Mouse (Mus musculus) heart, embryonic 15.5 days (tissue): Measurements from ENCODE around the gene Tmem219. TPM values are rescaled to one million over a fixed set of nuclear protein-coding genes. Genes with fewer than 3 reads are reported as not detected.

Experiments
- ATAC-seq: fragments of 200-750 bp; cut with Nextera tagmentation; replicated peaks from 2 replicates; pipeline ENCODE4 v1.8.0; 2017; ENCODE audit warnings: low read depth, moderate TSS enrichment; ENCODE audit not compliant: insufficient number of reproducible peaks, insufficient read depth, low FRiP score
- H3K27ac ChIP-seq: fragments of 300-500 bp; sonication (generic); 2 replicates; pipeline ENCODE4 v1.5.1; 2015; ENCODE audit warnings: mild to moderate bottlenecking, inconsistent platforms
- H3K27me3 ChIP-seq: fragments of 300-500 bp; sonication (generic); 2 replicates; pipeline ENCODE4 v1.6.1; 2015; ENCODE audit warnings: inconsistent platforms
- H3K36me3 ChIP-seq: fragments of 300-500 bp; sonication (generic); 2 replicates; pipeline ENCODE4 v1.6.1; 2015; ENCODE audit warnings: mild to moderate bottlenecking, inconsistent platforms
- H3K4me1 ChIP-seq: fragments of 300-500 bp; sonication (generic); replicated peaks from 2 replicates; pipeline ENCODE4 v1.6.1; 2015; ENCODE audit warnings: inconsistent platforms
- H3K4me2 ChIP-seq: fragments of 300-500 bp; sonication (generic); 2 replicates; pipeline ENCODE4 v1.6.1; 2015; ENCODE audit warnings: inconsistent platforms, mild to moderate bottlenecking, moderate library complexity
- H3K4me3 ChIP-seq: fragments of 300-500 bp; sonication (generic); 2 replicates; pipeline ENCODE4 v1.5.1; 2015; ENCODE audit warnings: mild to moderate bottlenecking, inconsistent platforms
- H3K9ac ChIP-seq: fragments of 300-500 bp; sonication (generic); 2 replicates; pipeline ENCODE4 v1.6.1; 2015; ENCODE audit warnings: mild to moderate bottlenecking, inconsistent platforms
- H3K9me3 ChIP-seq: fragments of 300-500 bp; sonication (generic); replicated peaks from 2 replicates; pipeline ENCODE4 v1.6.1; 2016; ENCODE audit warnings: inconsistent platforms
- WGBS: fragments of 180-500 bp; shearing (Covaris S2); methylation state at CpG from one replicate; pipeline ENCODE4 v1.1.7; 2015; ENCODE audit warnings: mixed read lengths; 5-methylcytosine and 5-hydroxymethylcytosine counted together
- polyA plus RNA-seq: library from polyadenylated mRNA; unstranded; fragments of >200 nt; fragmentation: Nextera tagmentation; extraction: Ambion mirVana; gene quantifications from 2 replicates; pipeline ENCODE4 v1.2.1, GENCODE M21; 2015

Tmem219 gene
- polyA plus RNA-seq, 1 experiment from 2014 or later, result 19.2 TPM

DNA sequence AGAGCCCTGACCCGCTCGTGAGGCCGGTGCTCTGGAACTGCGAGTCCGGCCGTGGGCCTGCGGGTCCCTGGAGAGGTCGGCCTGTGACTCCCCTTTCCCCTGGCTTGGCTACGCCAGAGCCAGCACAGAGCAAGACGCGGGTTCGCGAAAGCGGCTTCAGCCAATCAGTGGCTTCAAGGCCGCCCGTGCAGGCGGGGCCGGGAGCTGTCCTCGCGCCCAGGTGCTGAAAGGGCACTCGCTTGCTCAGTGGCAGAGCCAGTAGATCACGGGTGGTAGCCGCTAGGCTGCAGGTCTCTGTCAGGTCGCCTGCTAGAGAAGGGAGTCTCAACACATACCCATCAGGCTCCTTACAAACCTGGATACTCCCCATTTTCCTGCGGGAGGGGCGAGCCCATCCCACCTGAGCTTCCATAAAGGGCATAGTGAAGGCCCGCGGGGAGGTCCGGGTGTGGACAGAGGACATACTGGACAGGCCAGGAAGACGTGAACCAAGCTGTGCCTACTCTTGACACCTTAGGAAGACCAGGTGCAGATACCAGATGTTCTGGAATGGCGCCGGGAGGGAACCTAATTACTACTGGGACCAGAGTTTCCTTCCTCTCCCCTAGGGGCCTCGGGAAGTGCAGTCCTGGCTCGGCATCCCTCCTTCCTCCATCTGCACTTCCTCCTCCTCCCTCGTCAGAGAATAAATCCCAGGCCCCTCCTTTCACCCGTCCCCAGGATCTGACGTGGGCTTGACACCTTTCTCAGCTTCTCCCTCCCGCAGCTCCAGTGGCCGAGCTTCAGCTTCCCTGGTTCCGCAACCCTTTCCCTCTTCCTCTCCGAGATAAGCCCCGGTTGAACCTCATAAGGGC is 27.3 kb upstream of the Tmem219 start, which contains the start of gene Sez6l2:
TSS of gene Sez6l2 (plus strand) at position 771 of the 854 bp plus-strand sequence.
- Histone ChIP-seq H3K4me1 (peaks cover 11% of the 10 kb centered on the region), H3K36me3 (no peaks in the 10 kb centered on the region), H3K27ac (no peak within 1 kb of the TSS), H3K4me3 (peak within 1 kb of the TSS; percentile 46), H3K9ac (no peak within 1 kb of the TSS), H3K27me3 (peaks cover 30% of the 10 kb centered on the region), H3K4me2 (peak within 1 kb of the TSS; percentile 88), H3K9me3 (no peaks in the 10 kb centered on the region)
- under 1% methylated on average over 42 of the region's 42 CpGs for WGBS
- ATAC-seq, result peak; percentile 82

DNA sequence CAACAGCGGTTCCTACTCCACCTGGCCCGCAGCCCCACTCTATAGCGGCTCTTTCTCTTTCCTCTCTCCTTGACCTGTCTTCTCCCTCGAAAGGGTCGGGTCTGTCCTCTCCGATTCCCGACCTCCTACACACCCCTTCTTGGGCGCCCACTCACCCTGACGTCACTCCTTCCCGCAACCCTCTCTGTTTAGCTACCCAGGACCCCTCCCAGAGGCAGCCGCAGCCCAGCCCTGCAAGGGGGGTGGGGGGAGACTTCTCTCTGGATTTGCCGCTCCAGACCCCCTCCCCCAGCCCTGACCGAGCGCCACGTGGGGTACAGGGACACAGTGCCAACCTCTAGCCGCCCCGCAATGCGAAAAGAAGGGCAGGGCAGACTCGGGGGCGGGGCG is 26.7 kb upstream of the Tmem219 start, which contains the start of gene Asphd1:
TSS of gene Asphd1 (minus strand) at position 180 of the 390 bp plus-strand sequence.
- peaks cover 11% of the 10 kb centered on the region for H3K4me1 ChIP-seq
- peaks cover 6% of the 10 kb centered on the region; the same call in 1 of the 2 replicates for H3K36me3 ChIP-seq
- under 1% methylated on average over 21 of the region's 21 CpGs for WGBS
- peak; percentile 53; the same call in 1 of the 2 replicates for ATAC-seq
- H3K9me3 ChIP-seq, result no peaks in the 10 kb centered on the region
- H3K9ac ChIP-seq, result no peak within 1 kb of the TSS
- H3K27me3 ChIP-seq, result peaks cover 30% of the 10 kb centered on the region
- H3K4me2 ChIP-seq, result peak within 1 kb of the TSS; percentile 88
- peak within 1 kb of the TSS; percentile 46 for H3K4me3 ChIP-seq
- no peak within 1 kb of the TSS for H3K27ac ChIP-seq

GRCm38 (mm10) chr7:126948626-126949025 is 25.9 kb upstream of the Tmem219 start:
- H3K9me3 ChIP-seq, result no peaks in the 10 kb centered on the region
- peaks cover 7% of the 10 kb centered on the region; the same call in 1 of the 2 replicates for H3K36me3 ChIP-seq
- peaks cover 11% of the 10 kb centered on the region for H3K4me1 ChIP-seq
- H3K4me3 ChIP-seq, result no peak overlapping the region
- H3K9ac ChIP-seq, result no peak overlapping the region
- H3K27me3 ChIP-seq, result peaks cover 30% of the 10 kb centered on the region
- H3K27ac ChIP-seq, result no peak overlapping the region
- no peak for ATAC-seq
- WGBS, result 66% methylated on average over 10 of the region's 10 CpGs
- H3K4me2 ChIP-seq, result no peak overlapping the region

GRCm38 (mm10) chr7:126946530-126946929 is 23.8 kb upstream of the Tmem219 start:
- no peak for ATAC-seq
- Histone ChIP-seq H3K9me3 (no peaks in the 10 kb centered on the region), H3K36me3 (peaks cover 12% of the 10 kb centered on the region; the same call in 1 of the 2 replicates), H3K27me3 (peaks cover 17% of the 10 kb centered on the region), H3K9ac (no peak overlapping the region), H3K27ac (no peak overlapping the region), H3K4me1 (peaks cover 11% of the 10 kb centered on the region), H3K4me3 (no peak overlapping the region), H3K4me2 (no peak overlapping the region)
- 41% methylated on average over 3 of the region's 3 CpGs for WGBS

DNA sequence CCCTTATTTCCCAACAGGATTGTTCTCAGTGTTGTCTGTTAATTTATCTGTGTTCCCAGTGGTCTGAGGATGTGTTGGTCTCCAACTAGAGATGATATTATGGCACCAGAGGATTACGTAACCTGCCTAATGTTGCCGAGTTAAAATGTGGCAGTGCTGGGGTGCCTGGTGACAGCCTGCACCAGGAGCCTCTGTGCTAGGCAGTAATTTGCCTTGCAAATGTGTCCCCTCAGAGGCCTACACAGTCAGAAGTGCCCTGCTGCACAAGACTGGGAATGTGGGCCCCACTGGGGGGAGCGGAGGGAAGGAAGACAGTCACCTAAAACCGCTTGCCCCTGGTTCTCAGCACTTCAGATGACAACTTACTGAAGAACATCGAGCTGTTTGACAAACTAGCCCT is 19.1 kb upstream of the Tmem219 start:
- no peaks in the 10 kb centered on the region for H3K9me3 ChIP-seq
- WGBS, result 70% methylated on average over 5 of the region's 5 CpGs
- H3K27ac ChIP-seq, result no peak overlapping the region
- H3K4me1 ChIP-seq, result no peaks in the 10 kb centered on the region
- no peak for ATAC-seq
- H3K27me3 ChIP-seq, result no peaks in the 10 kb centered on the region
- no peak overlapping the region for H3K9ac ChIP-seq
- H3K36me3 ChIP-seq, result peaks cover 19% of the 10 kb centered on the region
- no peak overlapping the region for H3K4me3 ChIP-seq
- no peak overlapping the region for H3K4me2 ChIP-seq

GRCm38 (mm10) chr7:126941171-126941570 is 18.5 kb upstream of the Tmem219 start:
- Histone ChIP-seq H3K27ac (no peak overlapping the region), H3K9me3 (no peaks in the 10 kb centered on the region), H3K4me3 (no peak overlapping the region), H3K4me1 (no peaks in the 10 kb centered on the region), H3K4me2 (no peak overlapping the region), H3K36me3 (peaks cover 19% of the 10 kb centered on the region), H3K27me3 (no peaks in the 10 kb centered on the region), H3K9ac (no peak overlapping the region)
- 41% methylated on average over 6 of the region's 6 CpGs for WGBS
- ATAC-seq, result no peak

DNA sequence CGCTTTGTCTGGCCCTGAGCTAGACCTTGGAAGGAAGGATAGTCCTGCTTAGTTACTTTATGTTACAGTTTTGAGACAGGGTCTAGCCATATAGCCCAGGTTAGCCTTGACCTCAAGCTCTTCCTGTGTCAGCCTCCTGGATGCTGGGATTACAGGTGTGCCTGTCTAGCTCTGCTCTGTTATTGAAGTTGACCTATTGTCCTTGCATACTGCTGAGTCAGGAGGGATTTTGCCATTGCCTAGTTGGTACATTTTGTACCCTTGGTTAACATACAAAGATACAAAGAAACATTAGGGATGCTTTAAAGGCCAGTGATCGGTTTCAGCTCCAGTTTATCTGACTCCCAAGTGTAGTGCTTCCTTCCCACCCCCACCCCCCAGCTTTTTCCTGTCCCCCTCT is 9.9 kb upstream of the Tmem219 start:
- Histone ChIP-seq H3K4me3 (no peak overlapping the region), H3K4me1 (peaks cover 10% of the 10 kb centered on the region), H3K36me3 (peaks cover 16% of the 10 kb centered on the region), H3K4me2 (no peak overlapping the region), H3K27ac (no peak overlapping the region), H3K27me3 (no peaks in the 10 kb centered on the region), H3K9me3 (no peaks in the 10 kb centered on the region), H3K9ac (no peak overlapping the region)
- 74% methylated on average over 2 of the region's 2 CpGs for WGBS
- no peak for ATAC-seq

GRCm38 (mm10) chr7:126929046-126929445 is 6.3 kb upstream of the Tmem219 start:
- Histone ChIP-seq H3K4me3 (peak overlapping the region; percentile 93), H3K4me2 (peak overlapping the region; percentile 97), H3K27ac (peak overlapping the region; percentile 77), H3K27me3 (no peaks in the 10 kb centered on the region), H3K9ac (peak overlapping the region; percentile 94), H3K9me3 (no peaks in the 10 kb centered on the region), H3K4me1 (peaks cover 10% of the 10 kb centered on the region), H3K36me3 (peaks cover 9% of the 10 kb centered on the region)
- peak; percentile 45 for ATAC-seq
- WGBS, result 0% methylated on average over 27 of the region's 27 CpGs

DNA sequence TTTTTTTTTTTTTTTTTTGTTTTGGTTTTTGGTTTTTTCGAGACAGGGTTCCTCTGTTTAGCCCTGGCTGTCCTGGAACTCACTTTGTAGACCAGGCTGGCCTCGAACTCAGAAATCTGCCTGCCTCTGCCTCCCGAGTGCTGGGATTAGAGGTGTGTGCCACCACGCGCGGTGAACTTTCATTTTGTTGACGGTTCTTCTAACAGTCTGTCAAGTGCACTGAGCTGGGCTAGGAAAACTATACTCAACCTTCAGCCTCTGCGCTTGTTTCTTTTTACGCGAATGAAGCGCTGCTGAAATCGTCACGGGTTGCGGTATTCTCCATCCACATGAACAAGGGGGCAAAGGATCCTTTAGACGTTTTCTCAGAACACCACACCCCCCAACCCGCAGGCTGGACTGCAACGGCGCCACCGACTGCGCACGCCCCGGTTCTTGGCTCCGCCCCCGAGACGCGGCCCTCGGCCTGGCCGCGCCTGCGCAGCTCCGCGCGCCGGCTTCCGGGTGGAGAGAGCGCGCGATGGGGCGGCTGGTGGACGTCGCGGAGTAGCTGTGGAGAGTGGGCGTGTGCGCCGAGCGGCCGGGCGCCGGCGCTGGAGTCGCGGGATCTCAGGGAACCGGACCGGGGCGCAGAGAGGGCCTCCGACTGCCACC is 5.8 kb upstream of the Tmem219 start, which contains the start of gene Kctd13:
TSS of gene Kctd13 (plus strand) at position 496 of the 654 bp plus-strand sequence.
- H3K36me3 ChIP-seq, result peaks cover 6% of the 10 kb centered on the region
- H3K9ac ChIP-seq, result peak within 1 kb of the TSS; percentile 94
- no peaks in the 10 kb centered on the region for H3K27me3 ChIP-seq
- 2% methylated on average over 56 of the region's 56 CpGs for WGBS
- ATAC-seq, result peak; percentile 96
- peak within 1 kb of the TSS; percentile 97 for H3K4me2 ChIP-seq
- H3K4me1 ChIP-seq, result peaks cover 10% of the 10 kb centered on the region
- H3K9me3 ChIP-seq, result no peaks in the 10 kb centered on the region
- peak within 1 kb of the TSS; percentile 93 for H3K4me3 ChIP-seq
- peak within 1 kb of the TSS; percentile 77 for H3K27ac ChIP-seq

DNA sequence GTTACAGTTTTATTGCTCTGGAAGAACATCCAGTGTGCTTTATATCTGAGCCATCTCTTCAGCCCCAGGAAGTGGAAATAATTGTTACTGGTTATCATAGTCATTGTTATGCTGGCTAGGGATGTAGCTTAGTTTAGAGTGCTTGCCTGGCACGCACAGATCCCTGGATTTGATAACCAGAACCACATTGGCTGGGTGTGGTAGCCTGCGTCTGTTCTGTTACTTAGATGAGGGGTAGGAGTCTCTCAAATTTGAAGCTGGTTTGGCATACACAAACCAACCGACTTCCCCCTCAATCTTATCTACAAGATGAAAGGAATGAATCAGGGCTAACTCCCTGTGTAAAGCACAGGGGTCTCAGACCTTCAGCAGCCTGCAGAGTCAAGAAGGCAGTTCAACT is 3.6 kb upstream of the Tmem219 start:
- Histone ChIP-seq H3K4me3 (no peak overlapping the region), H3K36me3 (0 out of 2 replicates have a peak, but pooled peaks cover 2% of the 10 kb centered on the region), H3K27me3 (no peaks in the 10 kb centered on the region), H3K4me2 (no peak overlapping the region), H3K27ac (no peak overlapping the region), H3K4me1 (peaks cover 14% of the 10 kb centered on the region), H3K9ac (no peak overlapping the region), H3K9me3 (no peaks in the 10 kb centered on the region)
- 29% methylated on average over 3 of the region's 3 CpGs for WGBS
- no peak for ATAC-seq

- WGBS, result 58% methylated on average over 5 of the region's 5 CpGs
- Histone ChIP-seq H3K4me1 (0 out of 2 replicates have a peak, but pooled peaks cover 6% of the 10 kb centered on the region), H3K4me3 (no peak overlapping the region), H3K9me3 (no peaks in the 10 kb centered on the region), H3K27ac (peak overlapping the region; percentile 47), H3K27me3 (no peaks in the 10 kb centered on the region), H3K4me2 (no peak overlapping the region), H3K36me3 (no peaks in the 10 kb centered on the region), H3K9ac (no peak overlapping the region)
- ATAC-seq, result peak; percentile 28; the same call in 1 of the 2 replicates
Observed at GRCm38 (mm10) chr7:126923999-126924398, 1.3 kb upstream of the Tmem219 start.
